ENCODE assay signal across 8 mouse cellular contexts in the genomic region with DNA sequence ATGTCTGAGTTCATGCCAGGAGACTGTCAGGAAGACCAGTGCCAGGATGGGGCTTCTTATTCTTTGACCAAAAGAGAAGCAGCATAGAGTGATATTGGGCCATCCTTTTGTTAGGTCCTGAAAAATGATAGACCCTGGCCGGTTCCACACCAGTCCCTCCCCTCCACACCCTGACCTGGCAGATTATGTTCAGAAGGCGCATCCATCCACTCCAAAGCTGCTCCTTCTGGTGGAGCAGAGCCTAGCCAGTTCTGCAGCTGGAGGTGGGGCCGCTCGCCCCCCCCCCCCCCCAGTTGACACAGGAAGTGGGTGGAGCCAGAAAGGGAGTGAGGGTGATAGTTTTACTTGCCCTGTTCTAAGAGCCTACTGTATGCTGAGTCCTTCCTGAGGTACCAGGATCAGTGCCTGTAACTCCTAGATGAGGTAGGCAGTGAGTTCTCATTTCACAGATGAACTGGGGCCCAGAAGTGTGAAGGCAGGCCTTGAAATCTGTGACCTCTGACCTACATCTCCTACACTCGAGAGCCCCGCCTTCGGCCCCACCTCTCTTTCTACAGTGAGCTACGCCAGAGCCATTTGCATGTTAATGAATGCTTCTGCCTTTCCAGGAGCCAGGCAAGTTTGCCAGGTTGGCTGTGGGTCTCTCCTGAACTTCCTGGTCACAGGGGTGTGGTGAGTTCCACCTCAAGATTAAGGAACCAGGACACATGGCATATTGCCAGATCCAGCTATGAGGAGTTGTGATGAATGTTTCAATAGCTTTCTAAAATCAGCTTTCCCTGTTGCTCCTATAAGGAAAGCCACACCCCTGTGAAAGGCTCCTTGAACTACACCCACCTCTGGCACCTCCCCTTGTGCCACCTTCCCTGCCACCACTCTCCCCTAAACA. TPM values are rescaled to one million over a fixed set of nuclear protein-coding genes. Genes with fewer than 3 reads are reported as not detected.
DNase-seq lines count a peak whose midpoint lies in the region; ATAC-seq and TF ChIP-seq lines count a peak whose summit lies in the region.

No protein-coding gene starts in this region.

- no peaks in the 10 kb centered on the region for H3K27me3 ChIP-seq in hindbrain, embryonic 10.5 days (ENCODE audit: insufficient read depth, poor library complexity, severe bottlenecking)
- no peaks in the 10 kb centered on the region for H3K27me3 ChIP-seq in hindbrain, embryonic 12.5 days
- H3K27me3 ChIP-seq in midbrain, postnatal 0 days (ENCODE audit: insufficient read depth, low read length) = no peaks in the 10 kb centered on the region

- no peak overlapping the region for H3K4me3 ChIP-seq in hindbrain, embryonic 10.5 days
- no peak overlapping the region for H3K4me3 ChIP-seq in hindbrain, embryonic 12.5 days
- H3K4me3 ChIP-seq in midbrain, postnatal 0 days (ENCODE audit: low read depth, low read length) = no peak overlapping the region

- peak; percentile 20 for DNase-seq in hindbrain, embryonic 10.5 days (ENCODE audit: low spot score)
- DNase-seq in embryo, embryonic 10.5 days (ENCODE audit: low spot score) = peak; percentile 49
- DNase-seq in kidney, adult 8-10 months = peak; percentile 38 to 56
- DNase-seq in lung, postnatal 14 days = peak; percentile 16
- no peak for DNase-seq in natural killer cell, adult 2 months (ENCODE audit: low spot score in 2 of 2)
- no peak for DNase-seq in midbrain, postnatal 0 days (ENCODE audit: low spot score)

- TF ChIP-seq CTCF in midbrain, postnatal 0 days (IDR thresholded peaks at IDR 0.05) = no peak

- no peak for ATAC-seq in hindbrain, embryonic 12.5 days (ENCODE audit: low FRiP score)
- ATAC-seq in monocyte, adult 5-6 weeks (replicated peaks; ENCODE audit: insufficient number of reproducible peaks, low FRiP score, low TSS enrichment, poor library complexity, severe bottlenecking) = no peak
- ATAC-seq in midbrain, postnatal 0 days (ENCODE audit: low FRiP score) = no peak

- H3K9me3 ChIP-seq in hindbrain, embryonic 10.5 days = no peaks in the 10 kb centered on the region
- no peaks in the 10 kb centered on the region for H3K9me3 ChIP-seq in hindbrain, embryonic 12.5 days (replicated peaks)
- H3K9me3 ChIP-seq in midbrain, postnatal 0 days (ENCODE audit: low read length) = no peaks in the 10 kb centered on the region

- 27% methylated on average over 8 of the region's 8 CpGs for WGBS in hindbrain, embryonic 10.5 days
- WGBS in hindbrain, embryonic 12.5 days = 30% methylated on average over 8 of the region's 8 CpGs
- WGBS in midbrain, postnatal 0 days = 32% methylated on average over 8 of the region's 8 CpGs

- H3K27ac ChIP-seq in hindbrain, embryonic 10.5 days = no peak overlapping the region
- H3K27ac ChIP-seq in hindbrain, embryonic 12.5 days = no peak overlapping the region
- no peak overlapping the region for H3K27ac ChIP-seq in midbrain, postnatal 0 days (ENCODE audit: low read depth, low read length)

- H3K9ac ChIP-seq in hindbrain, embryonic 12.5 days = no peak overlapping the region
- no peak overlapping the region for H3K9ac ChIP-seq in midbrain, postnatal 0 days (replicated peaks; ENCODE audit: low read length, poor library complexity, severe bottlenecking)

- peaks cover 10% of the 10 kb centered on the region for H3K4me1 ChIP-seq in hindbrain, embryonic 10.5 days (replicated peaks)
- peaks cover 4% of the 10 kb centered on the region; the same call in 1 of the 2 replicates for H3K4me1 ChIP-seq in hindbrain, embryonic 12.5 days
- H3K4me1 ChIP-seq in midbrain, postnatal 0 days (ENCODE audit: insufficient read depth, low read length) = no peaks in the 10 kb centered on the region

- no peak overlapping the region for H3K4me2 ChIP-seq in hindbrain, embryonic 12.5 days (replicated peaks)
- H3K4me2 ChIP-seq in midbrain, postnatal 0 days (ENCODE audit: low read depth, low read length, poor library complexity, severe bottlenecking) = no peak overlapping the region

- H3K36me3 ChIP-seq in hindbrain, embryonic 10.5 days = no peaks in the 10 kb centered on the region
- no peaks in the 10 kb centered on the region for H3K36me3 ChIP-seq in hindbrain, embryonic 12.5 days
- H3K36me3 ChIP-seq in midbrain, postnatal 0 days (ENCODE audit: insufficient read depth, low read length) = no peaks in the 10 kb centered on the region

RNA-seq across cellular contexts. Expression of a gene that starts 46.8 kb away (rescaled TPM):
- 0.84 and 0.98 TPM in 2 replicates for polyA plus RNA-seq in hindbrain, embryonic 10.5 days (2016; fragmentation: Nextera tagmentation; extraction: Ambion mirVana)
- 0.88 and 0.94 TPM in 2 replicates for polyA plus RNA-seq in hindbrain, embryonic 12.5 days (2016; fragmentation: Nextera tagmentation; extraction: Ambion mirVana)
- total RNA-seq in monocyte, adult 5-6 weeks (2017) = not detected in 3 replicates
- total RNA-seq in midbrain, postnatal 0 days (2014; rRNA removed) = 1.3 and 1.4 TPM in 2 replicates
- polyA plus RNA-seq in midbrain, postnatal 0 days (2015; fragmentation: Nextera tagmentation; extraction: Ambion mirVana) = 0.32 and 0.70 TPM in 2 replicates

RNA-seq across cellular contexts. Expression of a gene that starts 49.4 kb away (rescaled TPM):
- polyA plus RNA-seq in hindbrain, embryonic 10.5 days (2016; fragmentation: Nextera tagmentation; extraction: Ambion mirVana) = 1.8 and 2.0 TPM in 2 replicates
- polyA plus RNA-seq in hindbrain, embryonic 12.5 days (2016; fragmentation: Nextera tagmentation; extraction: Ambion mirVana) = 6.6 and 7.6 TPM in 2 replicates
- total RNA-seq in monocyte, adult 5-6 weeks (2017) = not detected in 3 replicates
- total RNA-seq in midbrain, postnatal 0 days (2014; rRNA removed) = 13.0 and 16.9 TPM in 2 replicates
- 3.2 and 3.8 TPM in 2 replicates for polyA plus RNA-seq in midbrain, postnatal 0 days (2015; fragmentation: Nextera tagmentation; extraction: Ambion mirVana)

Comparison
In these comparisons a context has a peak if more than half of its experiments do, and no peak if none do; other contexts are left out.
1. DNase-seq: peak in hindbrain, embryonic 10.5 days (single experiment), embryo, embryonic 10.5 days (single experiment), kidney, adult 8-10 months (2 of 2) and lung, postnatal 14 days (single experiment); none in natural killer cell, adult 2 months (0 of 2) and midbrain, postnatal 0 days (single experiment).